Mouse (Mus musculus): ENCODE data around the gene Spin2f.
"Not testable (repeated sequence)": the region's sequence is repeated elsewhere in the genome, so short reads cannot be mapped to it uniquely, and the experiment has no call there.

Gene Spin2f

DNA sequence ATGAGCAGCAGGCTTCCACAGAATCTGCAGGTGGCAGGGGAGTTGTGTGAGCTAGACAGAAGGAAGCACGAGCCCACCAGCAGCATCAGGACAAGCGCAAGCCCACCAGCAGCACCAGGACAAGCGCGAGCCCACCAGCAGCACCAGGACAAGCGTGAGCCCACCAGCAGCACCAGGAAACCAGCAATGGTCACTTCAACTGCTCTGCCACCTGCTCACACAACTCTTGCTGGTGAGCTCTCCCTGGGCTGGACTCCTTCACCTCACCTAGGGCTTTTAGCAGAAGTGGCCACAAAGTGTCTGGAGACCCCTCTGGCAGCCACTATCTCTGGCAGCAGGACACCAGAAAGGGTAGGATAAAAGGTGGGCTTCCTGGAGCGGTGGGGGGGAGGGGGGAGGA, at the start of gene Spin2f:
Gene Spin2f (plus strand): TSS at position 301 of the 400 bp plus-strand sequence.
- DNase-seq, result not testable (repeated sequence)

DNA sequence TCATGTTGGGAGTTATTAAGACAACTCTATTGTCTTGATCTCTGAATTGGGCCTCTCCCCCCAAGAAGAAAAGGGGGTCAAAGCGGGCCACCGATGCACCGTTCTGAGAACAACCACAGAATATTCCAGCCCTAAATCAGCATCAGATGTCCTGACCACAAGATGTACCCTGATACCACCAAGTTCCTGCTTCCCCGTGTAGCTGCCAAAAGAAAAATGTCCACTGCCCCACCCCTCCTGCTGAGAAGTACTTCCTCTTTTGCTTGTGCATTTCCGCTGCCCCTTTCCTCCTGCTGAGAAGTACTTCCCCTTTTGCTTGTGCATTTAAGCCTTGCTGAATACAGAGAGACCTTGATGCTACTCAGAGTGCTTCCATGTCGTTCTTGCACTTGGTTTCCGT, 41.6 kb upstream of the Spin2f start:
- peak in 1 of 2 experiments; percentile 47 for DNase-seq

DNA sequence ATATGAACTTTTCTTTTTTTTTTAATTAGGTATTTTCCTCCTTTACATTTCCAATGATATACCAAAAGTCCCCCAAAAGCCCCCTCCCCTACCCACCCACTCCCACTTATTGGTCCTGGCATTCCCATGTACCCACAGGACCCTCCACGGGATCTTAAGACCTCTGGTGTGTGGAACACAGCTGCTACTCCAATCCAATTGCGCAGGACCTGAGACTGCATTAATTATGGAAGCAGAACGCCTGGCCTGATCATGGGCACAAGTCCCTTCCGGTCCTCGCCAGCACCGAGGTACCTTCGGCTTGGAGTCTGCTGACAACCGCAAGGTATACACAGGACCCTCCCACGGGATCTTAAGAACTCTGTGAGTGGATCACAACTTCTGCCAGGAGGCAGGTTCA, 30.2 kb upstream of the Spin2f start:
- peak in 1 of 2 experiments; percentile 46 for DNase-seq

DNA sequence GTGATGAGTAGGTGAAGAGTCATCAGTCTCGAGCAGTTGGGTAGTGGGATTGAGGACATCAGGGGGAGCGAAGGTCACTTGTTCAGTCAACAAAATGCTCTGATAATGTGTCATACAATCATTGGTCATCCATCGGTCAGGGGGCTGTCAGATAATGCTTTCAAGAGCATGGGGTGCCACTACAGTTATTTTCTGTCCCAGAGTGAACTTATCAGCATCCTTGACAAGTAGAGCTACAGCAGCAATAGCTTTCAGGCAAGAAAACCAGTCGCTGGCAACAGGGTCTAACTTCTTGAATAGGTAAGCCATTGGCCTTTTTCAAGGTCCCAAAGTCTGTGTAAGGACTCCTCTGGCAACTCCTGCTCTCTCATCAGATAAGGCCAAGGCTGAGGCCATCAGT, 18.6 kb upstream of the Spin2f start:
- DNase-seq, result not testable (repeated sequence)

DNA sequence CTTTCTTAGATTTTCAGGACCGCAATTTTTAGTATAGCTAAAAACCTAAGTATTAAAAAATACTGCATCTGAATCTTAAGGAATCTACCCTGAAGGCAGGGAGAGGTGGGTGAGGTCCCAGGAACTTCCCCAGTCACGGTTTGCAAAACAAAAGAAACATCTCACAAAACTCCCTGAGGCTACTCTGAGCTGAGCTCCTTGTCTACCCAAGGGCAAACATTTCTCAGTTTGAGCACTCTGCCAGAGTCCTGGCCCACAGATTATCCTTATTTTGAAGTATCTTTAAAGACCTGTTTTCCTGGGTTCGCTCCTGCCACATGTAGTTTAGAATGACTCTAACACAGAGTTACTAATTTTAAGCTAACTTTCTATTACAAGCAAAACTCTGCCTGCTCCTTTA, 11.9 kb upstream of the Spin2f start:
- DNase-seq, result not testable (repeated sequence)

Data from kidney, postnatal 25 days (tissue).